Mouse (Mus musculus): ENCODE results near the gene Bcl2l1. TPM values are rescaled to one million over a fixed set of nuclear protein-coding genes. Genes with fewer than 3 reads are reported as not detected.

Gene Bcl2l1
- polyA plus RNA-seq, 1 experiment from 2014 or later, result 173 TPM

- peaks cover 69% of the 10 kb centered on the region for H3K4me1 ChIP-seq (replicated peaks)
- H3K27me3 ChIP-seq, result no peaks in the 10 kb centered on the region
- H3K9ac ChIP-seq, result peak overlapping the region; percentile 79
- peak overlapping the region; percentile 58 for H3K4me3 ChIP-seq
- H3K36me3 ChIP-seq, result no peaks in the 10 kb centered on the region
- WGBS, result under 1% methylated on average over 22 of the region's 22 CpGs
- no peak for ATAC-seq (ENCODE audit: low FRiP score)
- no peaks in the 10 kb centered on the region for H3K9me3 ChIP-seq
- peak overlapping the region; percentile 91 for H3K4me2 ChIP-seq
- H3K27ac ChIP-seq, result peak overlapping the region; percentile 85
These were observed 94.8 kb downstream of the Bcl2l1 start for GRCm38 (mm10) chr2:152736748-152737147.

DNA sequence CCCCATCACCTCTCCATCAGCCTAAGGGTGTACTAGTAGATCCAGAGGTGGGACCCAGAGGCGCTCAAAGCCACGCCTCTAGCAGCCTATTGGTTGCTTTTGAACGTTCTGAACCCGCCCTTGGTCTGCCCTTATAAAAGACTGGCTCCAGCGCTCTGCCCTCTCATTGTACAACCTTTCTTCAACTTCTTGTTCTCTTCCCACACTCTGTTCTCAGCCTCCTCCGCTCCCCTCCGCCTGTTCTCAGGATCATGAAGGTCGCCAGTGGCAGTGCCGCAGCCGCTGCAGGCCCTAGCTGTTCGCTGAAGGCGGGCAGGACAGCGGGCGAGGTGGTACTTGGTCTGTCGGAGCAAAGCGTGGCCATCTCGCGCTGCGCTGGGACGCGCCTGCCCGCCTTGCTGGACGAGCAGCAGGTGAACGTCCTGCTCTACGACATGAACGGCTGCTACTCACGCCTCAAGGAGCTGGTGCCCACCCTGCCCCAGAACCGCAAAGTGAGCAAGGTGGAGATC is 95.4 kb downstream of the Bcl2l1 start, which contains the start of gene Id1:
Gene Id1 (plus strand): TSS at position 162 of the 512 bp plus-strand sequence.
- peak within 1 kb of the TSS; percentile 85 for H3K27ac ChIP-seq
- WGBS, result under 1% methylated on average over 28 of the region's 28 CpGs

DNA sequence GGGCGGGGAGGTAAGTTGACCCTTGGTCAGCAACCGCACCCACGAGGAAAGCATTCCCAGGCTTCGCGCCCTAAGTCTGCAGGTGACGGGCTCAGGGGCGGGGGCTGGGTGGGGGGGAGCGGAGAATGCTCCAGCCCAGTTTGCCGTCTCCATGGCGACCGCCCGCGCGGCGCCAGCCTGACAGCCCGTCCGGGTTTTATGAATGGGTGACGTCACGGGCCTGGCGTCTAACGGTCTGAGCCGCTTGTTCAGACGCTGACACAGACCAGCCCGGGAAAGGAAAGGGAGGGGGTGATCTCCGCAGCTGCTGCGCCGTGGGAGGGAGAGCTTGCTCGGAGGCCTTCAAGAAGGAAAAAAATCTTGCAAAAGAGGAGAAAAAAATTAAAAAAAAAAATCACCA is 96.5 kb downstream of the Bcl2l1 start:
- peak; percentile 86 for ATAC-seq (ENCODE audit: low FRiP score)
- peak overlapping the region; percentile 91 for H3K4me2 ChIP-seq
- H3K9me3 ChIP-seq, result no peaks in the 10 kb centered on the region
- peaks cover 57% of the 10 kb centered on the region for H3K4me1 ChIP-seq (replicated peaks)
- no peaks in the 10 kb centered on the region for H3K36me3 ChIP-seq
- peak overlapping the region; percentile 58 for H3K4me3 ChIP-seq
- no peaks in the 10 kb centered on the region for H3K27me3 ChIP-seq
- peak overlapping the region; percentile 59 for H3K9ac ChIP-seq
- WGBS, result under 1% methylated on average over 28 of the region's 28 CpGs
- H3K27ac ChIP-seq, result peak overlapping the region; percentile 85

More for the DNA sequence above, 95.4 kb downstream of the Bcl2l1 start, which contains the start of gene Id1:
- ATAC-seq (ENCODE audit: low FRiP score), result peak; percentile 60
- H3K9me3 ChIP-seq, result no peaks in the 10 kb centered on the region
- H3K4me3 ChIP-seq, result peak within 1 kb of the TSS; percentile 58
- H3K36me3 ChIP-seq, result no peaks in the 10 kb centered on the region
- peak within 1 kb of the TSS; percentile 79 for H3K9ac ChIP-seq
- H3K4me2 ChIP-seq, result peak within 1 kb of the TSS; percentile 91
- peaks cover 63% of the 10 kb centered on the region for H3K4me1 ChIP-seq (replicated peaks)
- H3K27me3 ChIP-seq, result no peaks in the 10 kb centered on the region

GRCm38 (mm10) chr2:152734501-152734900 is 97.0 kb downstream of the Bcl2l1 start:
- H3K9ac ChIP-seq, result peak overlapping the region; percentile 59
- H3K9me3 ChIP-seq, result no peaks in the 10 kb centered on the region
- WGBS, result 9% methylated on average over 10 of the region's 10 CpGs
- H3K27ac ChIP-seq, result peak overlapping the region; percentile 85
- H3K4me2 ChIP-seq, result peak overlapping the region; percentile 91
- no peaks in the 10 kb centered on the region for H3K36me3 ChIP-seq
- no peaks in the 10 kb centered on the region for H3K27me3 ChIP-seq
- peaks cover 57% of the 10 kb centered on the region for H3K4me1 ChIP-seq (replicated peaks)
- no peak for ATAC-seq (ENCODE audit: low FRiP score)
- peak overlapping the region; percentile 58 for H3K4me3 ChIP-seq

DNA sequence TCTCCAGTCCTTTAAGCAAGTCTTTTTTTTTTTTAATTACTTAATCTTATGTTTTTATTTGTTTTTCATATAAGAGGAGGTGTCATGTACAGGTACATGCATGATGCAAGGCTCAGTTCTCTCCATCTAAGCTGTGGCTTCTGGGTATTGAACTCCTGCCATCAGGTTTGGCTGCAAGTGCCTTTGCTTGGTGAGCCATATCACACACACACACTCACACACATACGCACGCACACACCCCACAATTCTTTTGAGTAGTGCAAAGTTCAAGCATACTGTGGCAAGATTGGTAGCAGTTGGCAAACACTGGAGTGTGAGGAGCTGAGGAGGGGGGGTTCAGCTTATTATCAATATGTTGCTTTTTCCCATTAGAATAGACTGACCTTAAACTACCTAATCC is 98.3 kb downstream of the Bcl2l1 start:
- Histone ChIP-seq H3K36me3 (no peaks in the 10 kb centered on the region), H3K9ac (no peak overlapping the region), H3K27ac (no peak overlapping the region), H3K27me3 (no peaks in the 10 kb centered on the region), H3K4me1 (replicated peaks) (peaks cover 50% of the 10 kb centered on the region), H3K9me3 (no peaks in the 10 kb centered on the region), H3K4me2 (no peak overlapping the region), H3K4me3 (no peak overlapping the region)
- no peak for ATAC-seq (ENCODE audit: low FRiP score)
- 85% methylated on average over 2 of the region's 2 CpGs for WGBS

Small RNA genes within 50 kb of the gene (microRNA-seq; reads per million reads assigned to microRNA genes)
- gene Gm23802 (not detected), gene Mir5622 (0.70 reads per million)

Other genes starting within 250 kb of the Bcl2l1 start
- gene Defb45, start 232.3 kb downstream of the Bcl2l1 start, polyA plus RNA-seq (2015; fragmentation: Nextera tagmentation; extraction: Ambion mirVana), result not detected in 2 replicates
- gene Defb36, start 227.4 kb downstream of the Bcl2l1 start, polyA plus RNA-seq (2015; fragmentation: Nextera tagmentation; extraction: Ambion mirVana), result not detected in 2 replicates
- not detected in 2 replicates for gene Defb25, start 208.7 kb downstream of the Bcl2l1 start, polyA plus RNA-seq (2015; fragmentation: Nextera tagmentation; extraction: Ambion mirVana)
- gene Rem1, start 204.8 kb downstream of the Bcl2l1 start, polyA plus RNA-seq (2015; fragmentation: Nextera tagmentation; extraction: Ambion mirVana), result 0.30 and 0.57 TPM in 2 replicates
- 168 and 169 TPM in 2 replicates for gene H13, start 162.3 kb downstream of the Bcl2l1 start, polyA plus RNA-seq (2015; fragmentation: Nextera tagmentation; extraction: Ambion mirVana)
- 39.4 and 47.2 TPM in 2 replicates for gene Mcts2, start 144.7 kb downstream of the Bcl2l1 start, polyA plus RNA-seq (2015; fragmentation: Nextera tagmentation; extraction: Ambion mirVana)
- gene Id1, start 95.5 kb downstream of the Bcl2l1 start, polyA plus RNA-seq (2015; fragmentation: Nextera tagmentation; extraction: Ambion mirVana), result 68.7 and 87.0 TPM in 2 replicates
- gene Cox4i2, start 77.6 kb downstream of the Bcl2l1 start, polyA plus RNA-seq (2015; fragmentation: Nextera tagmentation; extraction: Ambion mirVana), result 4.6 and 5.4 TPM in 2 replicates
- 21.9 and 24.8 TPM in 2 replicates for gene Tpx2, start 16.2 kb upstream of the Bcl2l1 start, polyA plus RNA-seq (2015; fragmentation: Nextera tagmentation; extraction: Ambion mirVana)
- gene Mylk2, start 79.6 kb upstream of the Bcl2l1 start, polyA plus RNA-seq (2015; fragmentation: Nextera tagmentation; extraction: Ambion mirVana), result not detected in 2 replicates
- gene Foxs1, start 101.5 kb upstream of the Bcl2l1 start, polyA plus RNA-seq (2015; fragmentation: Nextera tagmentation; extraction: Ambion mirVana), result 3.3 and 3.8 TPM in 2 replicates
- 7.2 and 8.2 TPM in 2 replicates for gene Dusp15, start 120.0 kb upstream of the Bcl2l1 start, polyA plus RNA-seq (2015; fragmentation: Nextera tagmentation; extraction: Ambion mirVana)
- 5.0 and 5.5 TPM in 2 replicates for gene Ttll9, start 130.8 kb upstream of the Bcl2l1 start, polyA plus RNA-seq (2015; fragmentation: Nextera tagmentation; extraction: Ambion mirVana)
- gene Pdrg1, start 183.7 kb upstream of the Bcl2l1 start, polyA plus RNA-seq (2015; fragmentation: Nextera tagmentation; extraction: Ambion mirVana), result 189 and 197 TPM in 2 replicates
- 1.7 and 2.0 TPM in 2 replicates for gene Xkr7, start 200.1 kb upstream of the Bcl2l1 start, polyA plus RNA-seq (2015; fragmentation: Nextera tagmentation; extraction: Ambion mirVana)
- 1.3 and 1.9 TPM in 2 replicates for gene Ccm2l, start 234.2 kb upstream of the Bcl2l1 start, polyA plus RNA-seq (2015; fragmentation: Nextera tagmentation; extraction: Ambion mirVana)